Mouse (Mus musculus) embryonic facial prominence, embryonic 11.5 days (tissue): ENCODE measurements at regions not wholly inside any gene's neighbourhood (a gene's known extent, or its start where the extent isn't known, plus 50 kb on each side); places are given as distances from the start of the nearest gene placed in this dataset.

ENCODE experiments used
- ATAC-seq: fragments of 200-750 bp; cut with Nextera tagmentation; replicated peaks from 2 replicates; pipeline ENCODE4 v1.8.0; 2017; ENCODE audit warnings: low read depth; ENCODE audit not compliant: insufficient number of reproducible peaks, low FRiP score, low TSS enrichment
- DNase-seq: peaks from one replicate; pipeline ENCODE4 v3.0.0-alpha.2; 2015; ENCODE audit warnings: low spot score
- H3K27ac ChIP-seq: fragments of 300-500 bp; sonication (generic); replicated peaks from 2 replicates; pipeline ENCODE4 v1.5.1; 2014; ENCODE audit warnings: mild to moderate bottlenecking, low read depth, low read length, control low read depth
- H3K27me3 ChIP-seq: fragments of 300-500 bp; sonication (generic); 2 replicates; pipeline ENCODE4 v1.6.1; 2014; ENCODE audit warnings: mild to moderate bottlenecking, low read length, moderate library complexity, mixed read lengths; ENCODE audit not compliant: control insufficient read depth, insufficient read depth
- H3K36me3 ChIP-seq: fragments of 300-500 bp; sonication (generic); replicated peaks from 2 replicates; pipeline ENCODE4 v1.6.1; 2014; ENCODE audit warnings: low read depth, mild to moderate bottlenecking, low read length, moderate library complexity, mixed read lengths; ENCODE audit not compliant: control insufficient read depth, insufficient read depth
- H3K4me1 ChIP-seq: fragments of 300-500 bp; sonication (generic); 2 replicates; pipeline ENCODE4 v1.6.1; 2014; ENCODE audit warnings: low read length, mixed read lengths; ENCODE audit not compliant: control insufficient read depth, insufficient read depth
- H3K4me2 ChIP-seq: fragments of 300-500 bp; sonication (generic); 2 replicates; pipeline ENCODE4 v1.6.1; 2014; ENCODE audit warnings: low read depth, mild to moderate bottlenecking, control low read depth, low read length, moderate library complexity
- H3K4me3 ChIP-seq: fragments of 300-500 bp; sonication (generic); 2 replicates; pipeline ENCODE4 v1.5.1; 2014; ENCODE audit warnings: low read depth, low read length, control low read depth
- H3K9ac ChIP-seq: fragments of 300-500 bp; sonication (generic); replicated peaks from 2 replicates; pipeline ENCODE4 v1.6.1; 2014; ENCODE audit warnings: mild to moderate bottlenecking, control low read depth, low read length
- H3K9me3 ChIP-seq: fragments of 300-500 bp; sonication (generic); replicated peaks from 2 replicates; pipeline ENCODE4 v1.6.1; 2016; ENCODE audit warnings: mild to moderate bottlenecking, low read length, inconsistent platforms, mixed read lengths; ENCODE audit not compliant: control insufficient read depth
- WGBS: fragments of 180-500 bp; shearing (Covaris S2); extraction: QIAGEN DNeasy Blood & Tissue Kit; methylation state at CpG from one replicate; pipeline ENCODE4 v1.1.7; 2014; 5-methylcytosine and 5-hydroxymethylcytosine counted together

DNA sequence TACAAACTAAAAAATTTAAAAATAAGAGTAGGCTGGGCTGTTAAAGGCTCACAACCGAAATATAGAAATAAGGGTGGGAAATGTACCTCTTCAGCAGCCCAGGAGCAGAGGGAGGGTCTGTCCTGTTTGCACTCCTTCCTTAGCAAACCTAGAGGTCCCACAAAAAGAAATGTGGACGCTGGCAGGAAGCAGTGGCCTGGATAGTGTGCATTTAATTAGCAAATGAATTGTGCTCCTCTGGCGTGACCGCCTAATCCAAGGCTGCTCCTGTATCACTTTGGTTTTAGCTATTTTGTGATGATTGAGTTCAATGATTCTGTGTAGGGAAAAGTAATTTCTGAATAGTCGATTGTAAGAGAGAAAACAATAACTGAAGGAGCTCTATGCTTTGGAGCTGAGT is 141.1 kb upstream of the Tbca start:
- ATAC-seq (no peak), DNase-seq (no peak)
- Histone ChIP-seq H3K4me1 (no peaks in the 10 kb centered on the region), H3K9ac (no peak overlapping the region), H3K4me3 (no peak overlapping the region), H3K27ac (no peak overlapping the region), H3K9me3 (no peaks in the 10 kb centered on the region), H3K36me3 (no peaks in the 10 kb centered on the region), H3K4me2 (no peak overlapping the region), H3K27me3 (no peaks in the 10 kb centered on the region)
- 31% methylated on average over 5 of the region's 5 CpGs for WGBS

DNA sequence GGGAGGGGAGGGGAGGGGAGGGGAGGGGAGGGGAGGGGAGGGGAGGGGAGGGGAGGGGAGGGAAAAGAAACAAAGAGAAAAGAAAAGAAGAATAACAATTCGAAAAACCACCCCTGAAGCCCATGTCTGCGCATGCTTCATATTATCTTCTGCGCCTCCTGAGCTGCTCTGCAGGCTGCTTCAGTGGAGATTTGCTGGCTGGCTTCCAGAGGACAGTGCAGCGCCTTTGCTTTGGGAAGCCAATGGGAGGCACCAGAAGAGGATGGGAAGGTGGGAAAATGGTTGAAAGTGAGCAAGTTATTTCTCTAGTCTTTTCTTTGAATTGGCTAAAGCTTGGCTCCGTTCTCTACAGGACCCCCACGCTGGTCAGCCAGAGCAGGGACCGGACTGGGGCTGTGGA is 137.8 kb upstream of the Tbca start:
- ATAC-seq = no peak
- WGBS = 81% methylated on average over 7 of the region's 7 CpGs

DNA sequence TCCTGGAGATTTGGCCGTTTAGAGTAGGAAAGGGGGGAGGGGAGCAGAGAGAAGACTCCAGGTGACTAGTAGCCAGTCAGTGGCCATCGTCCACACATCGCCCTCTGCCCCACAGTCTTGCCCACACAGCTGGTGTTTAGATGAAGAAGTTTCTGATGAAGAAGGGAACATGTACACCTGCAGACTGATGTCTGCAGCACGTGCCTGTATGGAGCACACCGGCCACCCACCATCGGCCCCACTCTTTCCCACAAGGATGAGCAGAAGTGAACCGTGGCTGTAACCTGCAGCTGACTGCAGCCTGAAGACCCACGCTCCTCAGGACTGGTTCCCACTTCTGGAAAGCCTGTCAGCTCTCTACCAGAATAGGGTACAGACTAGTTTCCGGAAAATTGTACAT is 121.1 kb upstream of the Tbca start:
- Histone ChIP-seq H3K9ac (no peak overlapping the region), H3K4me2 (no peak overlapping the region), H3K36me3 (no peaks in the 10 kb centered on the region), H3K9me3 (no peaks in the 10 kb centered on the region), H3K27me3 (no peaks in the 10 kb centered on the region; the same call in 1 of the 2 replicates), H3K4me1 (no peaks in the 10 kb centered on the region), H3K27ac (no peak overlapping the region), H3K4me3 (no peak overlapping the region)
- ATAC-seq (no peak), DNase-seq (no peak)
- WGBS = 81% methylated on average over 9 of the region's 9 CpGs

More for the DNA sequence above, 137.8 kb upstream of the Tbca start:
- no peak for DNase-seq
- Histone ChIP-seq H3K27ac (no peak overlapping the region), H3K27me3 (no peaks in the 10 kb centered on the region), H3K9me3 (no peaks in the 10 kb centered on the region), H3K36me3 (no peaks in the 10 kb centered on the region), H3K9ac (no peak overlapping the region), H3K4me2 (no peak overlapping the region), H3K4me1 (no peaks in the 10 kb centered on the region), H3K4me3 (no peak overlapping the region)

DNA sequence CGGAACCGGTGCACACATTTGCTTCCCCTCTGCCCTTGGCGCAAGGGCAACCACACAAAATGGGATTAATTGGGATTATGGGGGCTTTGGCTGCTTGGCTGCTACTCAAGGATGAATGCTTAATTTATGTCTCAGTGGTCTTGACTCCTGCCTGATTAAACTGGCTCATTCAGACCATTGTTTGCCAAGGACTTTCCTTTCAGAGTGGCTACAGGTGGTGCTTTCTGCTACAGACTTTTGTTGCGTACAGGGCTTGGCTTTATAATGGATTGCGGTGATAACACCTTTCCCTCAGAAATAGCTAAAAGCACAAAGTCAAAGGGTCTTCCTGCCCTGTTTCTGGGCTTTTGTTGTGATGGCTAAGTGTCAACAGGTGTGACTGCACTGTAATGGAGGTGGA is 120.4 kb upstream of the Tbca start:
- no peaks in the 10 kb centered on the region; the same call in 1 of the 2 replicates for H3K27me3 ChIP-seq
- H3K9me3 ChIP-seq = no peaks in the 10 kb centered on the region
- no peaks in the 10 kb centered on the region for H3K4me1 ChIP-seq
- H3K4me2 ChIP-seq = no peak overlapping the region
- DNase-seq (no peak), ATAC-seq (no peak)
- no peak overlapping the region for H3K4me3 ChIP-seq
- no peak overlapping the region for H3K27ac ChIP-seq
- H3K9ac ChIP-seq = no peak overlapping the region
- H3K36me3 ChIP-seq = no peaks in the 10 kb centered on the region
- WGBS = 57% methylated on average over 5 of the region's 5 CpGs

DNA sequence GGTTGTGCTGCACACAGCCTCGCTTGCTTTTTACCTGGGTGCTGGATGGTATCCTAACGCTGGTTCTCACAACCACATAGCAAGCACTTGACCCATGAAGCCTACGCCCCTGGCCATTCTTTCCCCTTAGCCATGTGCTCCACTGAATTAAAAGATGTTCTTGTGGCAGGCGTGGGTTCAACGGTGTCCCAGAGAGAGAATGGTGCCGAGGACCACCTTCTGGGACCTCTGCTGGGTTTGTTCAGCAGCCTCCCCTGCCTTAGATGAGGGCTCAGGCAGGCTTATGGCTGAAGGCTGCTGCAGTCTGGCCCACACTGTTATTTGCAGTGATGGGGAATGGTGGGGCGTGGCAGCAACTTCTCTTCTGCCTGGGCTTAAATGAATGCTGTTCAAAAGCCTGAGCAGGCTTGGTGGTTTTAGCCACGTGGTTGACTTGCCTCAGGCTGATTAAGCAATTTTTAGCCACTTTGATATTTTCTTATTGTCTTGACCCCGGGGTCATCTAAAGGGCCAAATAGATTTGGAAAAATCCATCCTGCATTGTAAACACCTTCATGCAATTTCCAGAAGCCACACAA is 119.5 kb upstream of the Tbca start:
- H3K4me3 ChIP-seq = no peak overlapping the region
- no peak for ATAC-seq
- no peaks in the 10 kb centered on the region for H3K9me3 ChIP-seq
- no peak overlapping the region for H3K27ac ChIP-seq
- no peaks in the 10 kb centered on the region; the same call in 1 of the 2 replicates for H3K27me3 ChIP-seq
- no peaks in the 10 kb centered on the region for H3K36me3 ChIP-seq
- WGBS = 67% methylated on average over 9 of the region's 9 CpGs
- H3K9ac ChIP-seq = no peak overlapping the region
- no peak overlapping the region for H3K4me2 ChIP-seq
- no peak for DNase-seq
- H3K4me1 ChIP-seq = no peaks in the 10 kb centered on the region

DNA sequence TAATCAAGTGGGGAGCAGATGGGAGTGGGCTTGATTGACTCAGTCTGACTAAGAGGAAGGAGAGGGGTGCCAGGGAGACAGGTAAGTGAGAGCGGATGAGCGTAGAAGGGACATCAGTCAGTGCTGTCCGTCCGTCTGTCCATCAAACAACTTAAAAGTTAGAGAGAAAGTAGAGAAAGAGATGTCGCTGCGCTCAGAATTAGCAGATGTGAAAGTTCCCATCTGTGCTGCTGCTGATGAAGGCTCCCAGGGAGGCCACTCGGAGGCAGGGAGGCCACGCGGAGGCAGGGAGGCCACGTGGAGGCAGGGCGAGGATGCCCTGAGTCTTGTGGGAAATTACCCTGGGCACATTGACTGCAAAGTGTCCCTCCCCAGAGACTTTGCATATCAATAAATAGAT is 118.4 kb upstream of the Tbca start:
- no peaks in the 10 kb centered on the region for H3K36me3 ChIP-seq
- H3K27ac ChIP-seq = no peak overlapping the region
- H3K9ac ChIP-seq = no peak overlapping the region
- no peak for DNase-seq
- WGBS = 84% methylated on average over 11 of the region's 11 CpGs
- H3K4me3 ChIP-seq = no peak overlapping the region
- H3K4me2 ChIP-seq = no peak overlapping the region
- no peaks in the 10 kb centered on the region for H3K4me1 ChIP-seq
- no peaks in the 10 kb centered on the region for H3K9me3 ChIP-seq
- no peaks in the 10 kb centered on the region; the same call in 1 of the 2 replicates for H3K27me3 ChIP-seq
- ATAC-seq = no peak

DNA sequence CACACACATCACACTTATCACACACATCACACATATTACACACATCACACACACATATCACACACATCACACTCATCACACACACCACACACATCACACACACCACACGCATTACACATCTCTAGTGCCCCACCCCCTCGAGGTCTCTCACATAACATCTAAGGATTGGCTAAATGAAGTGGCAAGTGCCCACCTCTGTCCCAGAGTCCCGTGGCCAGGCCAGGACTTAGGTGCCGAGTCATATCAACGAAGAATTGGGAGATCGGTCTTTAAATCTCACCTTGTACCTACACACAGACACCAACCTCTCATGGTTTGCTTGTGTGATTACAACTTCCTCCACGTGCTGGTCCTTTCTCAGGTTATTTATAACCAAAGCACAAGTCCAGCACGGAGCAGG is 117.7 kb upstream of the Tbca start:
- WGBS = 85% methylated on average over 8 of the region's 8 CpGs
- no peaks in the 10 kb centered on the region for H3K9me3 ChIP-seq
- H3K4me2 ChIP-seq = no peak overlapping the region
- no peaks in the 10 kb centered on the region for H3K36me3 ChIP-seq
- ATAC-seq = no peak
- no peak for DNase-seq
- H3K4me1 ChIP-seq = no peaks in the 10 kb centered on the region
- no peak overlapping the region for H3K27ac ChIP-seq
- H3K27me3 ChIP-seq = no peaks in the 10 kb centered on the region; the same call in 1 of the 2 replicates
- H3K4me3 ChIP-seq = no peak overlapping the region
- H3K9ac ChIP-seq = no peak overlapping the region

DNA sequence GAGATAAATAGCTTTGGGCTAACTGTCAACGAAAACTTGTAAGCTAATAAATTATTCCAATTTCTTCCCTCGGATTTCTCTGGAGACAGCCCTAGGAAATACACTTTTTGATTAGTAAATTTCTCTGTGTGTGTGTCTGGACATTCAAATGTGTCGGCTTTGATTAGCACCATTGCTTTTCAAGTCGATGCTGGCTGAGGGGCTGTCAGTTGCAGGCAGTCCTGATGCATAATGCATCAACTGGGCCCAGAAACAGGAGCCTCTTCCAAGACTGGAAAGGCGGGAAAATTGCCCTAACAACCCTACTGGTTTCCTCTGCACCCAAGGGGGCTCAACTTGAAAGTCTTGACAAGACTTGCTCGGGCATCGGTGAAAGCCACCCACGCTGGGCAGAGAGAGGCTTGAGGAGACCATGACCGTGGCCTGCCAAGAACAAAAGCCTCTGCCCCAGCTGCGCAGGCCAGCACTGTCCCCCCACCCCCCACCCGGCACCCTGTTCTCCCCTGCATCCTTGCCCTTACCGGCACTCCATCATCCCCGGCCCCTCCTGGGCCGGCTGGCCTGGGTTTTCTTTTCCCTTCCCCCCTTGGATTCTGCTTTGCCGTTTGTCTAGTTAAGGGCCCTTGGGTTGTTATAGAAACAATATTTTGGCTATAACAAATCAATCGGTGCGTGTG is 108.1 kb upstream of the Tbca start:
- no peaks in the 10 kb centered on the region for H3K9me3 ChIP-seq
- no peaks in the 10 kb centered on the region for H3K4me1 ChIP-seq
- no peak overlapping the region for H3K9ac ChIP-seq
- ATAC-seq = 0 out of 2 replicates have a peak, but pooled peaks have one; percentile 52
- H3K27me3 ChIP-seq = no peaks in the 10 kb centered on the region
- peak overlapping the region; percentile 11; the same call in 1 of the 2 replicates for H3K4me2 ChIP-seq
- no peak overlapping the region for H3K4me3 ChIP-seq
- no peak overlapping the region for H3K27ac ChIP-seq
- no peaks in the 10 kb centered on the region for H3K36me3 ChIP-seq
- WGBS = 34% methylated on average over 17 of the region's 17 CpGs
- DNase-seq = peak; percentile 24
